Mouse (Mus musculus): ENCODE data around the gene Cdc42bpa.
"Not testable (repeated sequence)": the region's sequence is repeated elsewhere in the genome, so short reads cannot be mapped to it uniquely, and the experiment has no call there.

Gene Cdc42bpa

DNA sequence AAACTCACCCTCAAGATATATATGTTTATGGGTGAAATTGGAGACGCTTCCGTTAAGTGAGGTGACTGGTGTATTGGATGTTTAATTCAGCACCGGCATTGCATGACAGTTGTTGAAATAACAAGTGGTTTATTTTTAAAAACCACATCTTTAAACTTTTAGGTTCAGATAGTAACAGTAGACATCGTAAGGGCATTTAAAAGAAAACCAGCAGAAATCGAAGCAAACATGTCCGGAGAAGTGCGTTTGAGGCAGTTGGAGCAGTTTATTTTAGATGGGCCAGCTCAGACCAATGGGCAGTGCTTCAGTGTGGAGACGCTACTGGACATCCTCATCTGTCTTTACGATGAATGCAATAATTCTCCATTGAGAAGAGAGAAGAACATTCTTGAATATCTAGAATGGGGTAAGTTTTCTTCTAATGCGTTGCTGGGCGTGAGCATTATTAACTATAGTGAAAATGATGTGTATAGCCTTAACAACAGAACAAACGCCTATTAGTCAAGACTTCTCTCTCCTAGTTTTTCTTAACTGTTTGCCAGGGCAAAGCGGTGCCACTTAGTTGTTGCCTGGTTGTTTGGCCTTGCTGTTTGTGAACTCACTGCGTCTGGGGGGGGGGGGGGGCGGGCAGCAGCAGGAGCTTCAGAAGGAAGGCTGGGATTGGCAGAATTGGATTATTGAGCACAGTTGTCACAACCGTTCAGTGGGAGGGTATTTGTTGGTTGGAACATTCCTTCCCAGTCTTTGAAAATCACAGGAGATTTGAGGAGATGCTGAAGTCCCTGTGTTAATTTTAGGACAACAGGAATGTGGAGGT, 818 bp downstream of the Cdc42bpa start:
- DNase-seq (ENCODE audit: low spot score in 2 of 2), result no peak

DNA sequence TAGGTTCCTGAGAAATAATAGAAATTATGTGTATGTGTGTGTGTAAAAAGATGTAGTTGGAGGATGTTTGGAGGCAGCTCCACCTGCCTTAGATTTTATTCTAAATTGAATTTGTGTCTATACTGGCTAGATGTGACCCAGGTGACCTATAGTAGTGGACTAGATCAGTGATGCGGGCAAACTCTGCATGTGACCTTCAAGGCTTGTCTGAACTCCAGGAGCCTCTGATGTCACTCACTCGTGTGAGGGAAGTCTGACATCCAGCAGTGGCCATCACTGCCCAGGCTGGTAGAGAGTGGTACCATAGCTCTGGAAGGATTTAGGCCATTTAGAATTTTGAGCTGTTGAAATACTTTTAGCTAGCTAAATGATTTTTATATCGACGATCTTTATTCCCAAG, 1.5 kb downstream of the Cdc42bpa start:
- no peak for DNase-seq (ENCODE audit: low spot score in 2 of 2)

GRCm38 (mm10) chr1:179969776-179970428, 9.6 kb downstream of the Cdc42bpa start:
- no peak for DNase-seq (ENCODE audit: low spot score in 2 of 2)

DNA sequence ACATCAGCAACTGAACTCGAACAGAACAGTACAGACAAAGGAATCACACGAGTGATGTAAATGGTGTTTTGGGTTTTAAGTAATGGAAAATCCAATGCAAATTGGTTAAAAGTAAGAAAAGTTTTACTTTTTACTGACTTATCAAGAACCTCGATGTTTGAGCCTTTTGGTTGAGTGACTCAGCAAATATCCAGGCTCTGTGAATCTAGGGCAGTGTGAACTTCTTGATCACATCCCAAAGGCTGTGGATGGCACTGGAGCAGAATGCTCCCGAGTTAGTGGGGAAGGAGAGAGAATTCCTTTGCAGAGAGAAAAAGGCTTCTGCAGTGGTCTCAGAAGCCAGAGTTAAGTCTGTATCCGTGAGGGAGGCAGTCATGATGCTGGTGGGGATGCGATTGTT, 14.7 kb downstream of the Cdc42bpa start:
- DNase-seq (ENCODE audit: low spot score in 2 of 2), result no peak

DNA sequence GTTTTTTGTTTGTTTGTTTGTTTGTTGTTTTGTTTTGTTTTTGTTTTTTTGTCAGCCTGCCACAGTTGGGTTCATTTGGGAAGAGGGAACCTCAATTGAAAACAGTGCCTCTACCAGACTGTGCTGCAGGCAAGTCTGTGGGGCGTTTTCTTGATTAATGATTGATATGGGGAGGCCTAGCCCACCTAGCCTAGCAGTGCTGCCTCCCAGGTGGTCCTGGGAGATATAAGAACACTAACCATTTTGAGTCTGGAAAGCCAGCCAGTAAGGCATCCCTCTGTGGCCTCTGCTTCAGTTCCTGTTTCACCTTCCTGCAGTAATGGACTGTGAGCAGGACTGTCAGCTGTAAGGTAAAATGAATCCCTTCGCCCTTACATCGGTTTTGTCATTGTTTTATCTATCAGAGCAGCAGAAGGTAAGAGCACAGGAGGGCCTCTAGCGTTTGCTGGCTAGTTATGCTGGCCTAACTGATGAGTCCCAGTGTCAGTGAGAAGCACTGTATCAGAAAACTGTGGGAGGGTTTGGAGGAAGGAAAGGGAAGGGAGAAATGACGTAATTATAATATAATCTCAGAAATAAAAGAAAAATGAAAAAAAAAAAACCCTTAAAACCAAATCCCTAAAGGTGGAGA, 15.5 kb downstream of the Cdc42bpa start:
- no peak for DNase-seq (ENCODE audit: low spot score in 2 of 2)

- no peak for DNase-seq (ENCODE audit: low spot score in 2 of 2)
Observed at GRCm38 (mm10) chr1:179977437-179977836, 17.2 kb downstream of the Cdc42bpa start.

DNA sequence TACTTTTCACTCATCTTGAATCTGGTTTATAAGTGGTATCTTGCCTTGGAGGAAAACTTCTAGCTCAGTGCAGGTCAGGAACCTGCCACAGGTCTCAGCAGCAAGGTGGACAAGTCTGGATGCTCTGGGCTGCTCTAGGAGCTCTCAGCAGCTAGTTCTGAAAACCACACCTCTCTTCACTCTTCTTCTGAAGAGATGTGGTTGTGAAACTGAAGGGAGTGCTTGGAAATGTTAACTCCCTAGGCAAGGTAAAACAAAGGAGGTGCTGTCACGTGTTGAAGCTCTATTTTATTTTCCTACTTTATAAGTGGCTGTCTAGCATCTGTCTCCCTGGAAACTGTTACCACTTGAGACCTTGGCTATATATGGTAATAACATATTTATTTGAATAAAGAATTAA, 18.5 kb downstream of the Cdc42bpa start:
- DNase-seq (ENCODE audit: low spot score in 2 of 2), result no peak

DNA sequence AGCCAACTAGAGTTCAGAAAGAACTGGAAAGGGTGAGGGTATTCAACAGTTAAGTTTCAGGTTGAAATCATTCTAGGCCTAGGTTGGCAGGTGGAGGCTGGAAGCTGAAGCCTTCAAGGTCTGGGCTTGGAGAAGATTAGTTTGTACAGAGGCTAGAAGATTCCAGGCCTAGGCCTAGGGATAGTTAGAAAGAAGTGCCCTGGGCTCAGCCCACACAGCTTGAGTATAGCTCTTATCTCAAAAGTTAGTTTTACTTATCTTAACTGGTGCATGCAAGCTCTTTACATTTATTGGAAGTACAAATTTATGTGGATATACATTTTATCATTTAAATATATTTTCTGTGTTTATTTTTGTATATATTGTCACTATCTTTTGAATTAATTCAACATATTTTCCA, 21.4 kb downstream of the Cdc42bpa start:
- no peak for DNase-seq (ENCODE audit: low spot score in 2 of 2)

DNA sequence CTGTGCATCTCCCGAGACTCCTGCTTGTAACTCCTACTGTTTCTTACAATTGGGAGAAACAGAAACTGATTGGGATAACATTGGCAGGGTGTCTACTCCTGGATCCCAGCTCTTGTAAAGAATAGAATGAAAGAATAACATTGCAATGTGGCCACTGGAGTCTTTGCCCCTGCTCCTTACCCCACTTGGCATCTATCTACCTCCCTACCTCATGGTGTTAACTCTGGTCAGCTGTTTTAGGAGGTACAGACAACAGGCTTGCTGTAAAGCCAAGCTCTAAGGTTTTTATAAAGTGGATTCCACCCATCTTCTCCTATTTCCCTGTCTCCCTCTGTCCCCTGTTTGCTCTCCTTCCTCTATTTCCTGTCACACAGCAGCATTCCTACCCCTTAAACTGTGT, 21.9 kb downstream of the Cdc42bpa start:
- DNase-seq (ENCODE audit: low spot score in 2 of 2), result no peak

DNA sequence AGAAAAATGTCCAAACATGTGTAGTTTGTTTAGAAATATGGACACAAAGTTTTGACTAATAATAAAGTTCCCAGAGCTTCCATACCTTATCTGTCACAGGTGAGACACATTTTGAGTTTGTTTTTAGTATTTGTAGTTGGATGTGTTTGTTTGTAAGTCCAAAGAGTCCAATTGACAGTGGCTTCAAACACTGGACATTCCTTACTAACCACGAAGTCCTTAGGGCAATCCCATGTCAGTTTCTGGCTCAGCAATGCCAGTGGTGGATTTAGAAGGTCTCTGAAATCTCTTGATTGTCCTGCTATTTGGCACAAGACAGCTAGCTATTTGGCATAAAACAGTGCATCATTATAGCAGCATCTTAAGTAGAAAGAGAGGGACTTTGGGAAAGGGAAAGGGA, 22.7 kb downstream of the Cdc42bpa start:
- no peak for DNase-seq (ENCODE audit: low spot score in 2 of 2)

GRCm38 (mm10) chr1:179984171-179984570, 23.9 kb downstream of the Cdc42bpa start:
- DNase-seq (ENCODE audit: low spot score in 2 of 2), result no peak

DNA sequence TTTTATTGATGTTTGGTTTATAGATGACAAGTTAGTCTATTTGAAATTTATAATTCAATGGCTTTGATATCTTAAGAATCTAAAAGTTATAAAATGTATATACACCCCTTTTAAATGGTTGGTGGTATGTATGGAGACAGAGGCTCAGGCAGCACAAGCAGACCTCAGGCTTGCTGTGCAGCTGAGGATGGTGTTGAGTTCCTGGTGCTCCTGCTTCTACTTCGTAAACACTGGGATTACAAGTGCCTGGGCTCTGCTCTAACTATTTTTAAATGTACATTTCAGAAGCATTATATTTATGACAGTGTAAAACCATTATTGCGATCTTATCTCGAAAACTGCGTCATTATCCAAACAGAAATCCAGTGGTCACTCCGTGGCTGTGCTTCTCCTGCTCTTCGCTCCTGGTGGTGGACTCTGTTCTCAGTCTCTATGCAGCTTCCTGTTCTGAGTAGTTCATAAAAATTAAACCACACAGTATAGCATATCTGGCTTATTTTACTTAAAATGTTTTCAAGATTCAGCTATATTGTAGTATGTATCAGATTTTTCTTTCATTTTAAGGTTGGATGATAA, 31.5 kb downstream of the Cdc42bpa start:
- DNase-seq (ENCODE audit: low spot score in 2 of 2), result no peak

- no peak for DNase-seq (ENCODE audit: low spot score in 2 of 2)
Observed at GRCm38 (mm10) chr1:179992255-179992654, 32.0 kb downstream of the Cdc42bpa start.

- DNase-seq (ENCODE audit: low spot score in 2 of 2), result no peak
Observed at GRCm38 (mm10) chr1:180008057-180008456, 47.8 kb downstream of the Cdc42bpa start.

- no peak for DNase-seq (ENCODE audit: low spot score in 2 of 2)
Observed at GRCm38 (mm10) chr1:180013479-180013878, 53.2 kb downstream of the Cdc42bpa start.

DNA sequence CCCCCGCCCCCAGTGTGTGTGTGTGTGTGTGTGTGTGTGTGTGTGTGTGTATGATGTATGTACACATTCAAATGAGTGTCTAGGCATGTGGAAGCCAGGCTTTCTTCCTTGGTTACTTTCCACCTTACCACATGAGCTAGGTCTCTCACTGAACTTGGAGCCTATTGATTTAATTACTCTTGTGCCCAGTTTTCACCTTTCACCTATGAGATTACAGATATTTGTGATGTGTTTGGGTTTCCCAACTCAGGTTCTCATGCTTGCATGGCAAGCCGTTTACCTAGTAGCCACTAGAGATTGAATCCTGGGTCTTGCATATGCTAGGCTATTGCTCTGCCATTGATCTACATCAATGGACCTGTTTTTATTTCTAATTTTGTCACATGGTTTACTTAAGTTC, 57.9 kb downstream of the Cdc42bpa start:
- no peak for DNase-seq (ENCODE audit: low spot score in 2 of 2)

DNA sequence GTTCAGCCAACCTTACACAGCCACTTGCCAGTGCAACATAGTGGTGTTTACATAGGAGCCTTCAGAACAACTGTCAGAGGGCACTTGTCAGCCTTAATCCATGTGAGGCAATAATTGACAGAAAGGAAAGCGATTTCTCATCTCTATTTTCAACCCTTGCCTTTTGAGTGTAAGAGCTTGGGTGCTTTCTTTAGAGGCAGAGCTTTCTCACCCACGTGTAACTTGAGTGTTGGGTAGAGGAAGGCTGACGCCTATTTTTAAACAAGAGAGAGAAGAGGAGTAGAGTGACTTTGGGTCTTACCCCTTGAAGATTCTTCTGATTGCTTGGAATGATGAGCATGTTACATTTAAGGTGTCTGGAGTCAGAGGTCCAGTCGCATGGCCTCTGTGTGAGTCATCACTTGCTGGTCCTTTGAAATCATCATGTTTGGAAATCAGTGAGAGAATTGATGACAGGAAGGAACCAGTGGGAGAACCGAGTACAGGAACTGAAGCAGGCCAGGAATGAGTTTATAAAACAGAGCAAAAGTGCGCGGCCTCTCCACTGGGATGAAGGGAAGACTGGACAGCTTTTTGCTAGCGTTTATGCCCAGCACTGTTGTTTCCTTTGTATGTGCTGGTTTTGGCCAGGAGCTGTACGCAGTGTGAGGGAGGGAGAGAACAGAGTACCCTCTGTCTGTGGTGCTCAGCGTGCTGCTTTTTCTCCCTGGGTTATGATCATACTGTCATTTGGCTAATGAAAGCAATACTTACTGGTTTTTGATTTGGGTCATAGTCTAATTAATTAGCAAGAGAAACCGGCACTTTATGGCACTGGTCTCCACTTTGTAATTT, 61.4 kb downstream of the Cdc42bpa start:
- DNase-seq (ENCODE audit: low spot score in 2 of 2), result no peak

GRCm38 (mm10) chr1:180023512-180023911, 63.2 kb downstream of the Cdc42bpa start:
- DNase-seq (ENCODE audit: low spot score in 2 of 2), result no peak

DNA sequence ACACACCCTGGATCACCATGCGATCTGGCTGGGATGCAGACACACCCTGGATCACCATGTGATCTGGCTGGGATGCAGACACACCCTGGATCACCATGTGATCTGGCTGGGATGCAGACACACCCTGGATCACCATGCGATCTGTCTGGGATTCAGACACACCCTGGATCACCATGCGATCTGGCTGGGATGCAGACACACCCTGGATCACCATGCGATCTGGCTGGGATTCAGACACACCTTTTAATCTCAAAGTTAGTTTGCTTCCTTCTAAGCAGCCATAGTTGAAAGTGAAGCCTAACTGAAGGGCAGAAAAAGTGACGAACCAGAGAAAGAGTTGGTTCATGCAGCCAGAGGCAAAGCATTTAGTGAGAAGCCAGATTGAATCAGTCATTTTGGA, 69.6 kb downstream of the Cdc42bpa start:
- DNase-seq (ENCODE audit: low spot score in 2 of 2), result not testable (repeated sequence)

DNA sequence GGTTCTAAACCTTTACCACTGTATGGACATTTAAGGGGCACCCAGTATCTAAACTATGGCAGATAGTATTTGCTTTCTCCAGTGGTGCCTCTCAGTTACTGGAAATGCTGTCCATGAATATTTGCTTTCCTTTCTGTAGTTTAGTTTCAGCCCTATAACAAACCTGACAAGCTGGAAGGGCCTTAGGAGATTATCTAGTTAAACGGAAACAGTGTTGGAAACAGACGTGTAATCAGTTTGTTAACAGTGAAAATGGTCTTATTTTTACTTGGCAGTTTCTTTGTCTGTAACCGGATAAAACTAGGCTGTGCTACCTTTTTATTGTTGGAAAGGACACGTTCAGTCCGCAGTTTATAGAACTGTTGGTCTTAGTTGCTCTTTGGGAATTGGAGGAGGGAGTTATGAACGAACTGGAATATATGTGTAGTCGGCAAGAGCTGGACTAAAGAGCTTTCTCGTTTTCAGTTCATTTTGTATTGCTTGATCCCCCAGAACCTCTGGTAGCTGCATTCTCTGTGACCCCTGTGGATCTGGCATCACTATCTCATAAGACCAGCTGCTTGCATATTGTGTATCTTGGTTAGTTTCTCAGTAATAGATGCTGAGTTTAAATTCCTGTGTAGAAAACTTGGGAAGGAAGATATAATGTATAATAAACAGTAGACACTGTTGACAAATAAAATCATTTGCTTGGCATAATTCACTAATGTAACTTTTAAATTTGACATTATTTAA, 70.5 kb downstream of the Cdc42bpa start:
- no peak for DNase-seq (ENCODE audit: low spot score in 2 of 2)
